Mouse (Mus musculus) midbrain, postnatal 0 days (tissue): ENCODE results near the gene Rab20. TPM values are rescaled to one million over a fixed set of nuclear protein-coding genes. Genes with fewer than 3 reads are reported as not detected.

Source experiments
- ATAC-seq: fragments of 200-750 bp; cut with Nextera tagmentation; 2 replicates; pipeline ENCODE4 v1.8.0; 2017; ENCODE audit warnings: moderate number of reproducible peaks, mild to moderate bottlenecking, moderate TSS enrichment, moderate library complexity; ENCODE audit not compliant: low FRiP score
- DNase-seq: peaks from one replicate; pipeline ENCODE4 v3.0.0-alpha.2; 2015; ENCODE audit warnings: low spot score
- H3K27ac ChIP-seq: fragments of 300-500 bp; sonication (generic); 2 replicates; pipeline ENCODE4 v1.5.1; 2014; ENCODE audit warnings: low read depth, mild to moderate bottlenecking, low read length, mixed read lengths
- H3K27me3 ChIP-seq: fragments of 300-500 bp; sonication (generic); 2 replicates; pipeline ENCODE4 v1.6.1; 2014; ENCODE audit warnings: low read length, control low read depth, mixed read lengths; ENCODE audit not compliant: insufficient read depth
- H3K36me3 ChIP-seq: fragments of 300-500 bp; sonication (generic); 2 replicates; pipeline ENCODE4 v1.6.1; 2014; ENCODE audit warnings: low read length, control low read depth, mixed read lengths; ENCODE audit not compliant: insufficient read depth
- H3K4me1 ChIP-seq: fragments of 300-500 bp; sonication (generic); 2 replicates; pipeline ENCODE4 v1.6.1; 2014; ENCODE audit warnings: mild to moderate bottlenecking, control low read depth, antibody characterized with exemption, low read length, mixed read lengths; ENCODE audit not compliant: insufficient read depth
- H3K4me2 ChIP-seq: fragments of 300-500 bp; sonication (generic); 2 replicates; pipeline ENCODE4 v1.6.1; 2014; ENCODE audit warnings: low read depth, mild to moderate bottlenecking, low read length, mixed read lengths; ENCODE audit not compliant: poor library complexity, severe bottlenecking
- H3K4me3 ChIP-seq: fragments of 300-500 bp; sonication (generic); 2 replicates; pipeline ENCODE4 v1.5.1; 2014; ENCODE audit warnings: low read depth, mild to moderate bottlenecking, low read length, moderate library complexity
- H3K9ac ChIP-seq: fragments of 300-500 bp; sonication (generic); replicated peaks from 2 replicates; pipeline ENCODE4 v1.6.1; 2014; ENCODE audit warnings: mild to moderate bottlenecking, low read length, moderate library complexity, mixed read lengths; ENCODE audit not compliant: poor library complexity, severe bottlenecking
- H3K9me3 ChIP-seq: fragments of 300-500 bp; sonication (generic); 2 replicates; pipeline ENCODE4 v1.6.1; 2016; ENCODE audit warnings: low read length, control low read depth
- CTCF ChIP-seq: IDR thresholded peaks from 2 replicates; pipeline ENCODE4 v1.5.1; 2016; ENCODE audit warnings: antibody characterized with exemption, mild to moderate bottlenecking
- WGBS: fragments of 180-500 bp; shearing (Covaris S2); extraction: QIAGEN DNeasy Blood & Tissue Kit; methylation state at CpG from one replicate; pipeline ENCODE4 v1.1.7; 2014; 5-methylcytosine and 5-hydroxymethylcytosine counted together
- polyA plus RNA-seq: library from polyadenylated mRNA; unstranded; fragments of >200 nt; fragmentation: Nextera tagmentation; extraction: Ambion mirVana; gene quantifications from 2 replicates; pipeline ENCODE4 v1.2.1, GENCODE M21; 2015
- total RNA-seq: library from RNA; depleted of rRNA; stranded (reverse); fragments of >200 nt; gene quantifications from 2 replicates; pipeline ENCODE4 v1.2.3, GENCODE M21; 2014

Rab20 gene
- total and polyA plus RNA-seq, 2 experiments from 2014 or later = 0.60 to 0.72 TPM

DNA sequence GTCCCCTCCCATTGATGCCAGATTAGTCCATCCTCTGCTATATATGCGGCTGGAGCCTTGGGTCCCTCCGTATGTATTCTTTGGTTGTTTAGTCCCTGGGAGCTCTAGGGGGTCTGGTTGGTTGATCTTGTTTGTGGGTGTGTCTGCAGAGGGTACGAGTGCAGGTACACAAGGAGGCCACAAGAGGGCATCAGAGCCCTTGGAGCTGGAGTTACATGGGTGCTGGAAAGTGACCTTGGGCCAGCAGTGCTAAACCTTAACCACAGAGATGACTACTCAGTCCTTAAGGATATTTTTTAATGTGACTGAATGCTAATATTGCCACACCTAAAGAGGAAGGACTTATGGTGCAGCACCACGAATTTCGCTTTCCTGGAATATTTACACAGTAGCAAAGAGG lies 47.8 kb downstream of the Rab20 start:
- Histone ChIP-seq H3K4me2 (no peak overlapping the region), H3K27me3 (no peaks in the 10 kb centered on the region), H3K4me3 (no peak overlapping the region), H3K9ac (no peak overlapping the region), H3K36me3 (peaks cover 14% of the 10 kb centered on the region), H3K4me1 (no peaks in the 10 kb centered on the region), H3K9me3 (no peaks in the 10 kb centered on the region), H3K27ac (no peak overlapping the region)
- WGBS = 60% methylated on average over 5 of the region's 5 CpGs
- DNase-seq (no peak), ATAC-seq (no peak)
- peak; percentile 58 for TF ChIP-seq CTCF

DNA sequence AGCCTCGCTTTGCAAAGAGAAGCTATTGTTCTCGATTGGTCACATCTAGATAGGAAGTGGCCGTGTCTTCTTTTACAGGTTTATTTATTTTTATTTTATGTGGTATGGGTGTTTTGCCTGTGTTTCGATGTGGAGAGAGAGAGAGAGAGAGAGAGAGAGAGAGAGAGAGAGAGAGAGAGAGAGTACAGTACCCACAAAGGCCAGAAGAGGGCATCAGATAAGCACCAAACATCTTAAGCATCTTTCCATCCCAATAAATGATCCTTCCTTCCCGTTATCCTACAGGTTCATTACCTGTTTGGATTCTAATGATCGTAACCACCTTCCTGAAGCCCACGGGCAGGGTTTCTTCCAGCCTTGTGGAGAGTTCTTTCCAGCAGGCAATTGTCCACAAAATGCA lies 55.4 kb downstream of the Rab20 start:
- TF ChIP-seq CTCF = peak; percentile 80
- Histone ChIP-seq H3K9ac (no peak overlapping the region), H3K27ac (no peak overlapping the region), H3K27me3 (no peaks in the 10 kb centered on the region), H3K4me1 (no peaks in the 10 kb centered on the region), H3K4me2 (no peak overlapping the region), H3K4me3 (no peak overlapping the region), H3K9me3 (no peaks in the 10 kb centered on the region), H3K36me3 (0 out of 2 replicates have a peak, but pooled peaks cover 3% of the 10 kb centered on the region)
- 57% methylated on average over 7 of the region's 7 CpGs for WGBS
- no peak for ATAC-seq
- peak; percentile 47 for DNase-seq

DNA sequence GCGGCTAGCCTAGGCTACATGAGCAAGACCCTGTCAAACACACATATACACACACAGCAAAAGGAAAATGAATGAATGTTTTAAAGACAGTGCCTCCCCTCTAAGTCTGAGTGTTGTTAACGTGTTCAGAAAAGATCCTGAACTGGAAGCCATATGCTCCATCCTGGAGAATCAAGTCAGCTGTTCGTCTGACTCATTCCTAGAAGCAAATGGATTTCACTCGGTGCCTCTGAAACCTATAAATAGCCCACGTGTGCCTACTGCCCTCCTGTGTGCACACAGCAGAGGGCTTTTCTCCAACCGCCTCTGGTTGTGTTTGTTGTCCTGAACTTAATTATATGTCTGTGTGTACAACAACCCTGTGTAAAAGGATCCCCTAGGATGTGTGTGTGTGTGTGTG lies 56.5 kb downstream of the Rab20 start:
- H3K27me3 ChIP-seq = no peaks in the 10 kb centered on the region
- H3K9ac ChIP-seq = no peak overlapping the region
- no peak overlapping the region for H3K4me3 ChIP-seq
- no peaks in the 10 kb centered on the region for H3K9me3 ChIP-seq
- 0 out of 2 replicates have a peak, but pooled peaks cover 3% of the 10 kb centered on the region for H3K36me3 ChIP-seq
- no peak for TF ChIP-seq CTCF
- H3K4me1 ChIP-seq = no peaks in the 10 kb centered on the region
- H3K27ac ChIP-seq = no peak overlapping the region
- WGBS = 81% methylated on average over 6 of the region's 6 CpGs
- no peak overlapping the region for H3K4me2 ChIP-seq
- ATAC-seq (no peak), DNase-seq (no peak)

GRCm38 (mm10) chr8:11421105-11421504 lies 57.4 kb downstream of the Rab20 start:
- Histone ChIP-seq H3K4me3 (no peak overlapping the region), H3K36me3 (0 out of 2 replicates have a peak, but pooled peaks cover 3% of the 10 kb centered on the region), H3K27me3 (no peaks in the 10 kb centered on the region), H3K4me2 (no peak overlapping the region), H3K9me3 (no peaks in the 10 kb centered on the region), H3K4me1 (no peaks in the 10 kb centered on the region), H3K9ac (no peak overlapping the region), H3K27ac (no peak overlapping the region)
- 53% methylated on average over 14 of the region's 14 CpGs for WGBS
- no peak for DNase-seq
- no peak for ATAC-seq
- TF ChIP-seq CTCF = peak; percentile 65

- Histone ChIP-seq H3K9me3 (no peaks in the 10 kb centered on the region), H3K4me1 (no peaks in the 10 kb centered on the region; the same call in 1 of the 2 replicates), H3K36me3 (no peaks in the 10 kb centered on the region), H3K4me2 (no peak overlapping the region), H3K27me3 (no peaks in the 10 kb centered on the region), H3K4me3 (no peak overlapping the region), H3K9ac (no peak overlapping the region), H3K27ac (peak overlapping the region; percentile 32; the same call in 1 of the 2 replicates)
- DNase-seq = peak; percentile 85
- ATAC-seq = peak; percentile 56; the same call in 1 of the 2 replicates
- peak; percentile 91 for TF ChIP-seq CTCF
- WGBS = 12% methylated on average over 2 of the region's 2 CpGs
Observed at GRCm38 (mm10) chr8:11419645-11420044, 58.9 kb downstream of the Rab20 start.

GRCm38 (mm10) chr8:11419232-11419631 lies 59.3 kb downstream of the Rab20 start:
- Histone ChIP-seq H3K27me3 (no peaks in the 10 kb centered on the region), H3K9ac (no peak overlapping the region), H3K4me1 (peaks cover under 1% of the 10 kb centered on the region; the same call in 1 of the 2 replicates), H3K4me3 (no peak overlapping the region), H3K4me2 (no peak overlapping the region), H3K27ac (peak overlapping the region; percentile 39; the same call in 1 of the 2 replicates), H3K36me3 (no peaks in the 10 kb centered on the region), H3K9me3 (no peaks in the 10 kb centered on the region)
- no peak for TF ChIP-seq CTCF
- ATAC-seq (peak; percentile 77), DNase-seq (peak; percentile 88)
- 31% methylated on average over 6 of the region's 6 CpGs for WGBS
